Mouse (Mus musculus) bone marrow, adult 2 months (tissue): ENCODE results near the gene Gm45062.

Experiments
- CTCF ChIP-seq: fragments of 200-500 bp; IDR thresholded peaks from 2 replicates; pipeline ENCODE4 v1.5.1; 2011; ENCODE audit warnings: low read length, control low read depth; ENCODE audit not compliant: control insufficient read depth, insufficient read depth
- POLR2A ChIP-seq: fragments of 200-500 bp; IDR thresholded peaks from 2 replicates; pipeline ENCODE4 v1.6.1; 2011; ENCODE audit warnings: low read depth, mild to moderate bottlenecking, control low read depth, low read length, borderline replicate concordance; ENCODE audit not compliant: control insufficient read depth

- TF ChIP-seq POLR2A (no peak), CTCF (no peak)
These were observed 381.6 kb downstream of the Gm45062 start for GRCm38 (mm10) chr6:8640863-8641262.
